21 mouse cellular contexts compared by ENCODE assay signal in genomic region chr16:77495310-77495709, GRCm38 (mm10).
DNase-seq lines count a peak whose midpoint lies in the region; ATAC-seq lines count a peak whose summit lies in the region.
"Had no signal": no experiment of that assay in that cellular context is flagged by ENCODE, and none has a peak within 500 bp of the region (broad histone marks: within the 10 kb centered on the region; RNA-seq: fewer than 3 reads in every experiment).

No protein-coding gene starts in this region.

- no peak overlapping the region for H3K9ac ChIP-seq in forebrain, embryonic 13.5 days
- no peak overlapping the region for H3K9ac ChIP-seq in forebrain, embryonic 16.5 days (replicated peaks; ENCODE audit: low read depth, low read length)

- no peaks in the 10 kb centered on the region for H3K27me3 ChIP-seq in forebrain, embryonic 13.5 days
- H3K27me3 ChIP-seq in forebrain, embryonic 16.5 days (replicated peaks; ENCODE audit: control insufficient read depth, insufficient read depth, low read length): no peaks in the 10 kb centered on the region
- H3K27me3 ChIP-seq: CH12.LX, Patski had no signal

- whole genome bisulfite sequencing in forebrain, embryonic 13.5 days: 98% methylated on average over 7 of the region's 7 CpGs
- WGBS in forebrain, embryonic 16.5 days: 99% methylated on average over 7 of the region's 7 CpGs

- H3K36me3 ChIP-seq in forebrain, embryonic 13.5 days (ENCODE audit: poor library complexity, severe bottlenecking): no peaks in the 10 kb centered on the region
- H3K36me3 ChIP-seq in forebrain, embryonic 16.5 days (ENCODE audit: control insufficient read depth, insufficient read depth): no peaks in the 10 kb centered on the region; the same call in 1 of the 2 replicates
- H3K36me3 ChIP-seq: G1E had no signal

- no peak overlapping the region for H3K4me3 ChIP-seq in forebrain, embryonic 13.5 days
- no peak overlapping the region for H3K4me3 ChIP-seq in forebrain, embryonic 16.5 days (replicated peaks; ENCODE audit: low read length)

- peaks cover 13% of the 10 kb centered on the region for H3K4me1 ChIP-seq in forebrain, embryonic 13.5 days
- H3K4me1 ChIP-seq in forebrain, embryonic 16.5 days (replicated peaks; ENCODE audit: control insufficient read depth, insufficient read depth, low read length): peaks cover 11% of the 10 kb centered on the region

- no peak overlapping the region for H3K4me2 ChIP-seq in forebrain, embryonic 13.5 days
- no peak overlapping the region for H3K4me2 ChIP-seq in forebrain, embryonic 16.5 days (ENCODE audit: low read length)

- intact Hi-C loops in left cerebral cortex, postnatal 4 days (cut with DNase I): loop anchor here (10.0 kb wide), 1 partner anchor 261 kb away; no protein-coding TSS in a partner anchor

- no peak overlapping the region for H3K27ac ChIP-seq in forebrain, embryonic 13.5 days
- H3K27ac ChIP-seq in forebrain, embryonic 16.5 days (ENCODE audit: low read length): no peak overlapping the region

- H3K9me3 ChIP-seq in forebrain, embryonic 13.5 days (replicated peaks): no peaks in the 10 kb centered on the region
- no peaks in the 10 kb centered on the region for H3K9me3 ChIP-seq in forebrain, embryonic 16.5 days (ENCODE audit: control insufficient read depth, low read length)

- ATAC-seq in granulocyte monocyte progenitor cell, adult 5-6 weeks (replicated peaks; ENCODE audit: poor library complexity, severe bottlenecking): peak; percentile 86
- ATAC-seq in megakaryocyte, adult 5-6 weeks (ENCODE audit: poor library complexity, severe bottlenecking): peak; percentile 48
- ATAC-seq in megakaryocyte progenitor cell, adult 5-6 weeks (replicated peaks; ENCODE audit: poor library complexity): peak; percentile 55
- no peak for ATAC-seq in forebrain, embryonic 13.5 days
- ATAC-seq in forebrain, embryonic 16.5 days: no peak
- ATAC-seq: activated CD4-positive, CD25-positive, alpha-beta regulatory T cell, adult 4 months; CD4-positive, CD25-positive, alpha-beta regulatory T cell, adult 4 months; Patski had no signal

- no peak for DNase-seq in left cerebral cortex, postnatal 4 days
- DNase-seq: adrenal gland, adult 2 months; adrenal gland, adult 8-10 months; adrenal gland, postnatal 10 days; adrenal gland, postnatal 14 days; adrenal gland, postnatal 25 days; adrenal gland, postnatal 36 days; B cell, adult 2 months; cerebellum, adult 11 months; cerebellum, adult 11-12 months; cerebellum, adult 18-20 months had no signal

Comparison
In these comparisons a context has a peak if more than half of its experiments do, and no peak if none do; other contexts are left out.
1. ATAC-seq: peak in granulocyte monocyte progenitor cell, adult 5-6 weeks (single experiment), megakaryocyte, adult 5-6 weeks (single experiment) and megakaryocyte progenitor cell, adult 5-6 weeks (single experiment); none in forebrain, embryonic 13.5 days (single experiment) and forebrain, embryonic 16.5 days (single experiment).